Comparison of ENCODE assay signal across 7 mouse cellular contexts in the genomic region with DNA sequence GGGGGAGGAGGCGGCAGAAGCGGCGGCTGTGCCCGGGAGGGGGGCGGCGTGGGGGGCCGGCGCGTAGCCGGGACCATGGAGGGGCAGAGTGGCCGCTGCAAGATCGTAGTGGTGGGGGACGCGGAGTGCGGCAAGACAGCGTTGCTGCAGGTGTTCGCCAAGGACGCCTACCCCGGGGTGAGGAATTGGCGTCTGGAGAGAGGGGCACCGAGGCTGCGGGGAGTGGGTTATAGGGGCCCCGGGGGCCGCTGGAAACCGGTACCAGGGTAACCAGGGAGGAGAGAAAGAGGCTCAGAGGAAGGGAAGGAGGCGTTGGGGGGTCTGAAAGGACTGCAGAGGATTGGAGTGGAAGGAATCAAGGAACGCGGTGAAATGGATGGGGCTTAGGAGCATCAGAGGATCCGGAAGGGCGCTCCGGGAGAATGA. TPM values are rescaled to one million over a fixed set of nuclear protein-coding genes. Genes with fewer than 3 reads are reported as not detected.
DNase-seq lines count a peak whose midpoint lies in the region; ATAC-seq and TF ChIP-seq lines count a peak whose summit lies in the region.

No protein-coding gene starts in this region.

- no peaks in the 10 kb centered on the region for H3K4me1 ChIP-seq in lung, embryonic 14.5 days (ENCODE audit: insufficient read depth)
- H3K4me1 ChIP-seq in embryonic facial prominence, embryonic 12.5 days, result peaks cover 20% of the 10 kb centered on the region
- peaks cover 75% of the 10 kb centered on the region for H3K4me1 ChIP-seq in hindbrain, embryonic 13.5 days (replicated peaks)
- peaks cover 32% of the 10 kb centered on the region for H3K4me1 ChIP-seq in midbrain, embryonic 14.5 days (ENCODE audit: control insufficient read depth, insufficient read depth, low read length)

- peak overlapping the region; percentile 60 for H3K9ac ChIP-seq in lung, embryonic 14.5 days
- peak overlapping the region; percentile 73 for H3K9ac ChIP-seq in embryonic facial prominence, embryonic 12.5 days
- peak overlapping the region; percentile 90 for H3K9ac ChIP-seq in hindbrain, embryonic 13.5 days
- peak overlapping the region; percentile 79 for H3K9ac ChIP-seq in midbrain, embryonic 14.5 days (replicated peaks; ENCODE audit: low read length)

- no peaks in the 10 kb centered on the region for H3K27me3 ChIP-seq in lung, embryonic 14.5 days (ENCODE audit: insufficient read depth, low read length)
- peaks cover 10% of the 10 kb centered on the region; the same call in 1 of the 2 replicates for H3K27me3 ChIP-seq in embryonic facial prominence, embryonic 12.5 days
- no peaks in the 10 kb centered on the region for H3K27me3 ChIP-seq in hindbrain, embryonic 13.5 days
- no peaks in the 10 kb centered on the region for H3K27me3 ChIP-seq in midbrain, embryonic 14.5 days (ENCODE audit: control insufficient read depth, insufficient read depth, low read length)

- H3K36me3 ChIP-seq in lung, embryonic 14.5 days (ENCODE audit: insufficient read depth), result no peaks in the 10 kb centered on the region
- no peaks in the 10 kb centered on the region for H3K36me3 ChIP-seq in embryonic facial prominence, embryonic 12.5 days
- peaks cover 15% of the 10 kb centered on the region for H3K36me3 ChIP-seq in hindbrain, embryonic 13.5 days
- H3K36me3 ChIP-seq in midbrain, embryonic 14.5 days (ENCODE audit: control insufficient read depth, insufficient read depth, low read length), result peaks cover 9% of the 10 kb centered on the region

- H3K9me3 ChIP-seq in lung, embryonic 14.5 days (ENCODE audit: low read depth, low read length), result no peaks in the 10 kb centered on the region
- H3K9me3 ChIP-seq in embryonic facial prominence, embryonic 12.5 days, result no peaks in the 10 kb centered on the region
- H3K9me3 ChIP-seq in hindbrain, embryonic 13.5 days, result no peaks in the 10 kb centered on the region
- no peaks in the 10 kb centered on the region for H3K9me3 ChIP-seq in midbrain, embryonic 14.5 days (ENCODE audit: control insufficient read depth, low read length)

- peak overlapping the region; percentile 77 for H3K4me3 ChIP-seq in lung, embryonic 14.5 days (ENCODE audit: low read depth, low read length)
- peak overlapping the region; percentile 72 for H3K4me3 ChIP-seq in embryonic facial prominence, embryonic 12.5 days
- peak overlapping the region; percentile 81 for H3K4me3 ChIP-seq in hindbrain, embryonic 13.5 days
- H3K4me3 ChIP-seq in midbrain, embryonic 14.5 days (replicated peaks; ENCODE audit: low read depth, low read length), result peak overlapping the region; percentile 81

- WGBS in lung, embryonic 14.5 days, result under 1% methylated on average over 31 of the region's 31 CpGs
- WGBS in embryonic facial prominence, embryonic 12.5 days, result 1% methylated on average over 25 of the region's 31 CpGs
- under 1% methylated on average over 25 of the region's 31 CpGs for WGBS in hindbrain, embryonic 13.5 days
- WGBS in midbrain, embryonic 14.5 days, result under 1% methylated on average over 31 of the region's 31 CpGs

- H3K4me2 ChIP-seq in lung, embryonic 14.5 days, result peak overlapping the region; percentile 98
- H3K4me2 ChIP-seq in embryonic facial prominence, embryonic 12.5 days (replicated peaks), result peak overlapping the region; percentile 94
- H3K4me2 ChIP-seq in hindbrain, embryonic 13.5 days, result peak overlapping the region; percentile 92
- H3K4me2 ChIP-seq in midbrain, embryonic 14.5 days (ENCODE audit: low read length), result peak overlapping the region; percentile 77

- peak; percentile 34 for ATAC-seq in lung, embryonic 14.5 days (ENCODE audit: insufficient read depth)
- ATAC-seq in embryonic facial prominence, embryonic 12.5 days (ENCODE audit: insufficient number of reproducible peaks, insufficient read depth, low FRiP score, low TSS enrichment), result 0 out of 2 replicates have a peak, but pooled peaks have one; percentile 11
- ATAC-seq in hindbrain, embryonic 13.5 days (ENCODE audit: low FRiP score), result peak; percentile 42
- peak; percentile 41 for ATAC-seq in midbrain, embryonic 14.5 days (ENCODE audit: low FRiP score, low TSS enrichment)

- H3K27ac ChIP-seq in lung, embryonic 14.5 days (ENCODE audit: low read depth), result no peak overlapping the region
- H3K27ac ChIP-seq in embryonic facial prominence, embryonic 12.5 days, result peak overlapping the region; percentile 63
- H3K27ac ChIP-seq in hindbrain, embryonic 13.5 days, result peak overlapping the region; percentile 91
- H3K27ac ChIP-seq in midbrain, embryonic 14.5 days (replicated peaks; ENCODE audit: low read depth, low read length), result peak overlapping the region; percentile 85

- peak; percentile 44 for DNase-seq in lung, embryonic 14.5 days
- no peak for DNase-seq in lung, postnatal 14 days
- peak; percentile 68 for DNase-seq in midbrain, embryonic 14.5 days
- no peak for DNase-seq in natural killer cell, adult 2 months (ENCODE audit: low spot score in 2 of 2)
- DNase-seq in gastrocnemius, adult 8-10 months (ENCODE audit: low spot score in 2 of 2), result no peak

- no peak for TF ChIP-seq CTCF in lung, embryonic 14.5 days (IDR thresholded peaks at IDR 0.05; ENCODE audit: low read depth)

RNA-seq across cellular contexts. Expression of gene Vat1, which starts 2.2 kb away (rescaled TPM):
- 36.3 and 38.2 TPM in 2 replicates for polyA plus RNA-seq in lung, embryonic 14.5 days (2014; fragmentation: Nextera tagmentation; extraction: Ambion mirVana)
- polyA plus RNA-seq in embryonic facial prominence, embryonic 12.5 days (2016; fragmentation: Nextera tagmentation; extraction: Ambion mirVana), result 32.2 and 35.4 TPM in 2 replicates
- 92.1 and 96.6 TPM in 2 replicates for polyA plus RNA-seq in hindbrain, embryonic 13.5 days (2015; fragmentation: Nextera tagmentation; extraction: Ambion mirVana)
- 99.9 and 129 TPM in 2 replicates for polyA plus RNA-seq in midbrain, embryonic 14.5 days (2014; fragmentation: Nextera tagmentation; extraction: Ambion mirVana)
- total RNA-seq in gastrocnemius, adult 8-10 months (2022), result 10 to 100 TPM in 2 of 4 experiments, 1 to 10 TPM in 2; 7.9 to 14.0 (median 9.8) TPM

RNA-seq across cellular contexts. Expression of gene Rnd2, which starts 3.5 kb away (rescaled TPM):
- 4.7 and 5.6 TPM in 2 replicates for polyA plus RNA-seq in lung, embryonic 14.5 days (2014; fragmentation: Nextera tagmentation; extraction: Ambion mirVana)
- 15.2 and 17.2 TPM in 2 replicates for polyA plus RNA-seq in embryonic facial prominence, embryonic 12.5 days (2016; fragmentation: Nextera tagmentation; extraction: Ambion mirVana)
- 108 and 111 TPM in 2 replicates for polyA plus RNA-seq in hindbrain, embryonic 13.5 days (2015; fragmentation: Nextera tagmentation; extraction: Ambion mirVana)
- 58.6 and 72.6 TPM in 2 replicates for polyA plus RNA-seq in midbrain, embryonic 14.5 days (2014; fragmentation: Nextera tagmentation; extraction: Ambion mirVana)
- total RNA-seq in gastrocnemius, adult 8-10 months (2022), result 1 to 10 TPM; 2.4 to 3.9 (median 3.5) TPM

RNA-seq across cellular contexts. Expression of gene Ifi35, which starts 20.1 kb away (rescaled TPM):
- polyA plus RNA-seq in lung, embryonic 14.5 days (2014; fragmentation: Nextera tagmentation; extraction: Ambion mirVana), result 11.4 and 12.1 TPM in 2 replicates
- 5.9 and 6.1 TPM in 2 replicates for polyA plus RNA-seq in embryonic facial prominence, embryonic 12.5 days (2016; fragmentation: Nextera tagmentation; extraction: Ambion mirVana)
- polyA plus RNA-seq in hindbrain, embryonic 13.5 days (2015; fragmentation: Nextera tagmentation; extraction: Ambion mirVana), result 3.7 and 4.0 TPM in 2 replicates
- polyA plus RNA-seq in midbrain, embryonic 14.5 days (2014; fragmentation: Nextera tagmentation; extraction: Ambion mirVana), result 1.5 and 5.9 TPM in 2 replicates
- total RNA-seq in gastrocnemius, adult 8-10 months (2022), result 1 to 10 TPM; 7.4 to 9.7 (median 8.7) TPM

RNA-seq across cellular contexts. Expression of gene Rpl27, which starts 26.2 kb away (rescaled TPM):
- polyA plus RNA-seq in lung, embryonic 14.5 days (2014; fragmentation: Nextera tagmentation; extraction: Ambion mirVana), result 421 and 428 TPM in 2 replicates
- 361 and 382 TPM in 2 replicates for polyA plus RNA-seq in embryonic facial prominence, embryonic 12.5 days (2016; fragmentation: Nextera tagmentation; extraction: Ambion mirVana)
- polyA plus RNA-seq in hindbrain, embryonic 13.5 days (2015; fragmentation: Nextera tagmentation; extraction: Ambion mirVana), result 301 and 310 TPM in 2 replicates
- 301 and 329 TPM in 2 replicates for polyA plus RNA-seq in midbrain, embryonic 14.5 days (2014; fragmentation: Nextera tagmentation; extraction: Ambion mirVana)
- 10 to 100 TPM; 20.8 to 47.8 (median 31.7) TPM for total RNA-seq in gastrocnemius, adult 8-10 months (2022)

RNA-seq across cellular contexts. Expression of gene Ptges3l, which starts 43.1 kb away (rescaled TPM):
- polyA plus RNA-seq in lung, embryonic 14.5 days (2014; fragmentation: Nextera tagmentation; extraction: Ambion mirVana), result 9.3 and 11.5 TPM in 2 replicates
- 7.4 and 9.1 TPM in 2 replicates for polyA plus RNA-seq in embryonic facial prominence, embryonic 12.5 days (2016; fragmentation: Nextera tagmentation; extraction: Ambion mirVana)
- polyA plus RNA-seq in hindbrain, embryonic 13.5 days (2015; fragmentation: Nextera tagmentation; extraction: Ambion mirVana), result 2.3 and 2.8 TPM in 2 replicates
- 1.1 TPM in 2 replicates for polyA plus RNA-seq in midbrain, embryonic 14.5 days (2014; fragmentation: Nextera tagmentation; extraction: Ambion mirVana)
- total RNA-seq in gastrocnemius, adult 8-10 months (2022), result 10 to 100 TPM; 82.1 to 86.1 (median 84.0) TPM

Comparison
In these comparisons a context has a peak if more than half of its experiments do, and no peak if none do; other contexts are left out.
1. DNase-seq: peak in lung, embryonic 14.5 days (single experiment) and midbrain, embryonic 14.5 days (single experiment); none in lung, postnatal 14 days (single experiment), natural killer cell, adult 2 months (0 of 2) and gastrocnemius, adult 8-10 months (0 of 2).
2. Peak in every context shown above with its lines, with median percentiles within 50 percentile points of each other: ATAC-seq, H3K4me2 ChIP-seq, H3K4me3 ChIP-seq and H3K9ac ChIP-seq.